Mouse (Mus musculus) embryonic fibroblast, embryonic 13.5 days (primary cell): ENCODE measurements around the gene Tm6sf2. TPM values are rescaled to one million over a fixed set of nuclear protein-coding genes. Genes with fewer than 3 reads are reported as not detected.

Experiments
- H3K27ac ChIP-seq: 2 replicates; pipeline ENCODE4 v1.5.1; 2012; ENCODE audit warnings: low read length, control low read depth, inconsistent platforms; ENCODE audit not compliant: insufficient read depth
- H3K4me1 ChIP-seq: 2 replicates; pipeline ENCODE4 v1.6.1; 2011; ENCODE audit warnings: low read length; ENCODE audit not compliant: control insufficient read depth, insufficient read depth
- H3K4me3 ChIP-seq: 2 replicates; pipeline ENCODE4 v1.5.1; 2011; ENCODE audit warnings: mild to moderate bottlenecking, control low read depth, low read length; ENCODE audit not compliant: insufficient read depth
- CTCF ChIP-seq: IDR thresholded peaks from 2 replicates; pipeline ENCODE4 v1.5.1; 2011; ENCODE audit warnings: mild to moderate bottlenecking, control low read depth, low read length, moderate library complexity, borderline replicate concordance; ENCODE audit not compliant: insufficient read depth
- POLR2A ChIP-seq: IDR thresholded peaks from 2 replicates; pipeline ENCODE4 v1.6.1; 2011; ENCODE audit warnings: low read depth, mild to moderate bottlenecking, control low read depth, low read length, moderate library complexity
- polyA plus RNA-seq: library from polyadenylated mRNA; stranded (reverse); fragments of >200 nt; gene quantifications from 2 replicates; pipeline ENCODE4 v1.2.4, GENCODE M21; 2011; ENCODE audit warnings: low read depth; ENCODE audit not compliant: missing spikeins, insufficient read length

Tm6sf2 gene
- polyA plus RNA-seq, 1 experiment, result 1.0 TPM

- no peak overlapping the region for H3K27ac ChIP-seq
These were observed 16.7 kb downstream of the Tm6sf2 start for GRCm38 (mm10) chr8:70089296-70089960.

GRCm38 (mm10) chr8:70092786-70093185 is 20.1 kb downstream of the Tm6sf2 start:
- no peak overlapping the region for H3K27ac ChIP-seq
- no peaks in the 10 kb centered on the region for H3K4me1 ChIP-seq
- TF ChIP-seq CTCF (no peak), POLR2A (peak; percentile 18; the same call in 1 of the 2 replicates)
- H3K4me3 ChIP-seq, result no peak overlapping the region

More at GRCm38 (mm10) chr8:70089296-70089960, 16.7 kb downstream of the Tm6sf2 start:
- Histone ChIP-seq H3K4me1 (no peaks in the 10 kb centered on the region), H3K4me3 (no peak overlapping the region)
- TF ChIP-seq POLR2A (no peak), CTCF (no peak)

- no peak for TF ChIP-seq POLR2A
- TF ChIP-seq CTCF, result no peak
- Histone ChIP-seq H3K4me3 (no peak overlapping the region), H3K27ac (no peak overlapping the region), H3K4me1 (no peaks in the 10 kb centered on the region)
These were observed 26.6 kb downstream of the Tm6sf2 start for GRCm38 (mm10) chr8:70099276-70099675.

GRCm38 (mm10) chr8:70100241-70100640 is 27.5 kb downstream of the Tm6sf2 start:
- Histone ChIP-seq H3K4me1 (no peaks in the 10 kb centered on the region), H3K4me3 (no peak overlapping the region), H3K27ac (no peak overlapping the region)
- TF ChIP-seq CTCF (no peak), POLR2A (no peak)

GRCm38 (mm10) chr8:70104506-70104905 is 31.8 kb downstream of the Tm6sf2 start:
- TF ChIP-seq POLR2A (no peak), CTCF (peak; percentile 71; the same call in 1 of the 2 replicates)
- Histone ChIP-seq H3K4me1 (no peaks in the 10 kb centered on the region), H3K4me3 (no peak overlapping the region), H3K27ac (no peak overlapping the region)

- Histone ChIP-seq H3K27ac (no peak overlapping the region), H3K4me3 (no peak overlapping the region), H3K4me1 (no peaks in the 10 kb centered on the region)
- TF ChIP-seq CTCF, result no peak
- no peak for TF ChIP-seq POLR2A
These were observed 32.2 kb downstream of the Tm6sf2 start for GRCm38 (mm10) chr8:70104922-70105321.

GRCm38 (mm10) chr8:70110451-70110850 is 37.7 kb downstream of the Tm6sf2 start:
- no peak overlapping the region for H3K4me3 ChIP-seq
- H3K27ac ChIP-seq, result no peak overlapping the region
- H3K4me1 ChIP-seq, result no peaks in the 10 kb centered on the region
- TF ChIP-seq POLR2A (no peak), CTCF (no peak)

GRCm38 (mm10) chr8:70111192-70111795 is 38.6 kb downstream of the Tm6sf2 start:
- no peaks in the 10 kb centered on the region for H3K4me1 ChIP-seq
- no peak for TF ChIP-seq CTCF
- no peak overlapping the region for H3K27ac ChIP-seq
- H3K4me3 ChIP-seq, result no peak overlapping the region

GRCm38 (mm10) chr8:70112401-70113016 is 39.8 kb downstream of the Tm6sf2 start:
- Histone ChIP-seq H3K4me1 (no peaks in the 10 kb centered on the region), H3K4me3 (no peak overlapping the region), H3K27ac (no peak overlapping the region)
- TF ChIP-seq POLR2A (no peak), CTCF (no peak)

GRCm38 (mm10) chr8:70114488-70114887 is 41.8 kb downstream of the Tm6sf2 start:
- TF ChIP-seq CTCF (no peak), POLR2A (no peak)
- Histone ChIP-seq H3K4me1 (no peaks in the 10 kb centered on the region), H3K27ac (no peak overlapping the region), H3K4me3 (no peak overlapping the region)

- no peak for TF ChIP-seq POLR2A
- TF ChIP-seq CTCF, result no peak
- H3K27ac ChIP-seq, result no peak overlapping the region
- H3K4me1 ChIP-seq, result no peaks in the 10 kb centered on the region
These were observed 42.2 kb downstream of the Tm6sf2 start for GRCm38 (mm10) chr8:70114892-70115291.

More at GRCm38 (mm10) chr8:70114892-70115291, 42.2 kb downstream of the Tm6sf2 start:
- no peak overlapping the region for H3K4me3 ChIP-seq
